Mouse (Mus musculus) kidney, adult 2 months (tissue): ENCODE data around the gene Rnf145.

Experiments
- CTCF ChIP-seq: fragments of 200-500 bp; conservative IDR thresholded peaks from 2 replicates; pipeline ENCODE4 v1.5.1; 2011; ENCODE audit warnings: low read depth, mild to moderate bottlenecking, control low read depth, low read length, moderate library complexity, mixed read lengths; ENCODE audit not compliant: insufficient read depth, insufficient read length
- POLR2A ChIP-seq: fragments of 200-500 bp; IDR thresholded peaks from one replicate; pipeline ENCODE4 v1.6.1; 2011; ENCODE audit warnings: low read depth, low read length, control low read depth

DNA sequence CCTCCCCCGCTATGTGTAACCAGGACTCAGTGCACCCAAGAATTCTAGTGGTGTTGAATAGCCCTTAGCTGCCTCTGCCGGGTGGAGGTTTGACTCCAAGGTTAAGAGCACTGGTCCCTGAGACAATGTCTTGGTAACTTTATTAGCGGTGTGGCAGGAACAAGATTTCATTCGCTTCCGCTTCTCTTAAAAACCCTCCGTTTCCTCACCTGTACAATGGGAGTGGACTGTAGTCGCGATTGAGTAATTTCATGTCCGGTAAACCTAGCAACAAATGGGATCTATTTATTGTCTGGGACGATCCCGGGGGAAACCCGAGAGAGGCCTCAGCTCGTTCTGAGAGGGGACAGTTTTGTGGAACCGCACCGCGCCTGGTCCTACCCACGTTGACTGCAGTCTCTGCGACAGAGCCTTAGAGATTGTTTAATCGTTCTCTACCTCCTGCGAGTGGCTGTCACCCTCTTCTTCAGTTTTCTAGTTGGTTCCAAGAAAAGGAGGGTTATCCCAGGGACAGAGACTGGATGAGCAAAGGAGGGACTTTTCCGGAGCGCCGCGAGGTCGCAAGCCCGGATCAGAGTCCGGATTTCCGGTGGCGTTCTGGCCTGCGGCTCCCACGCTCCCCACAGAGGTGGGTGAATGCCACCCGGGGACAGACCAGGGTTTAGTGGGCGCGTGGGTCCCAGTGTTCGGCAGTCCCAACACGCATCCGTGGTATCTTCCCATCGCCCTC, 94.1 kb downstream of the Rnf145 start:
- no peak for TF ChIP-seq CTCF
- no peak for TF ChIP-seq POLR2A
